Mouse (Mus musculus) CH12.LX (cell line): ENCODE results near the gene Klhl42.

ENCODE experiments used
- CTCF ChIP-seq, 2 experiments: IDR thresholded peaks in 1 of 2; conservative IDR thresholded peaks in 1 of 2; 2 replicates each; pipeline ENCODE4 v1.5.1; 2011 to 2012; ENCODE audit warnings: low read depth in 2 of 2, low read length in 2 of 2, improper control_type of control experiment in 1 of 2, inconsistent platforms in 1 of 2, mild to moderate bottlenecking in 1 of 2, moderate library complexity in 1 of 2
- MAX ChIP-seq: IDR thresholded peaks from 2 replicates; pipeline ENCODE4 v1.6.1; 2011; ENCODE audit warnings: low read length, improper control_type of control experiment
- USF1 ChIP-seq: IDR thresholded peaks from 2 replicates; pipeline ENCODE4 v1.6.1; 2014; ENCODE audit warnings: low read depth, mild to moderate bottlenecking, inconsistent platforms, low read length, improper control_type of control experiment

DNA sequence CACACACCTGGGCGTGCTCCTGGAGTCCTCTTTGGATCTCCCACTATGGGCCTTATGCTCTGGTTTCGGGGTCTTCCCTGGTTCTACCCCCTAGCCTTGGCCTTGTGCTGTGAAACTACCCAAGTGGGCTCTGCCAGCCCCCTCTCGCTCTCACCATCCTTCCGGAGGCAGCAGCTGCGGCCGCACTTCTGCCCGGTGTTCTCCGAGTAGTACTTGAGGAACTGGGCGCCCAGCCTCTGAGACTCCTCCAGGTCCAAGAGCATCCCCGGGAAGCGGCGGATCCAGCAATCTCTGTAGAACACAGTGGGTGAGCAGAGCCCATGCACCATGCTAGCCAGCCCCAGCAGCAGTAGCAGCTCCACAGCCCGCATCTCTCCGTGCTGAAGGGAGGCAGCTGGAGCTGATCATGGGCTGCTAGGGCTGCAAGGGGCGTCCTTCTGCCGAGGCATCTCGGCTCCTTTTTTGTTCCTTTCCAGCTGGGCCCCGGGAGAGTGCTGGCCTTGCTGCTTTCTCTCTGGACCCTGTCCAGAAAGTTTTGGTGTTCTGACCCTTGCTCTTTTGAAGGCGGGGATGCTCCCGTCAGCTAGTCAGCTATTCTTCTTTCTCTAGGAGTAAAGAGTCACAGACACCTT lies 4.5 kb upstream of the Klhl42 start, which contains the start of gene Mansc4:
- TF ChIP-seq CTCF (conservative IDR thresholded peaks at IDR 0.05 in 1 of 2, IDR thresholded peaks at IDR 0.05 in 1 of 2; ENCODE audit: low read depth in 2 of 2, low read length in 2 of 2) (no peak), MAX (no peak), USF1 (no peak)
